Mouse (Mus musculus): ENCODE results near the gene Ermard. TPM values are rescaled to one million over a fixed set of nuclear protein-coding genes. Genes with fewer than 3 reads are reported as not detected.

Gene Ermard
- polyA plus RNA-seq, 1 experiment = 67.9 TPM

DNA sequence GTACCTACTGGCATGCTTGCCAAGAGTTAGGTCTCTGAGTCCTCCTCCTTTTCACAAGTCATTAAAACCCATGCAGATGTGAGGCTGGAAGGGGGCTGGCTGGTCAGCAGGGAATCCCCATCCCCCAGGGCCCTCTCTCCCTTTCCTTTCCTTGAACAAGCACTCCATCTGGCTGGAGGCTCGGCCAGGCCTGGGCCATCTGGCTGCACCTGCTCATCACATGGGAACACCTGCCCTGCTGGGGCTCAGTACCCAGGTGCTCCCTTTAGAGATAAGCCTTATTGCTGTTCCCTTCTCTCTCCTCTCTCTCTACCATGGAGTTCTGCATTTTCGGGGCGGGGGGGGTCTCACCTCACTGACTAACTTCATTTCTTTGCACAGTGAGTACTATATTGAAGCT is 52.5 kb downstream of the Ermard start:
- Histone ChIP-seq H3K27ac (ENCODE audit: insufficient read depth, low read length) (no peak overlapping the region), H3K4me1 (ENCODE audit: control insufficient read depth, insufficient read depth, low read length) (no peaks in the 10 kb centered on the region), H3K4me3 (ENCODE audit: insufficient read depth, low read length) (no peak overlapping the region)
- TF ChIP-seq POLR2A (IDR thresholded peaks at IDR 0.05; ENCODE audit: low read depth, low read length) = no peak
- TF ChIP-seq CTCF (IDR thresholded peaks at IDR 0.05; ENCODE audit: borderline replicate concordance, insufficient read depth, low read length) = no peak

DNA sequence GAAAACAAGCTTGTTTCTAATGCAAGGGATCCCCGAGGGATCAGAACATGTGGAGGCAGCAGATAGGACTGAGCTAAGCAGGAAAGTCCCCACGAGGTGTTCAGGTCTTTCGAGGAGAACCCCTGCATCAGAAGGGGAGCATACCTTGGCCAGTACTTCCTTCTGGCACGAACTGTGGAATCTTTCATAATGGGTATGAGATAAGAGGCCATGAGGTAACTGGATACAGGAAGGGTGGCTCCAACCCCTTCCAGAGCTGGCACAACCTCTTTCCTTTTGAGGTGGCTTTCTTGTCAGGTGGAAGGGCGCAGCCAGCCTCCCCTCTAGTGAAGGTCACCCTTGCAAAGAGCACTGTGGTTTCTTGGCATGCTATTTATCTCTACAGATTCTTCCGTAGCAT is 55.8 kb downstream of the Ermard start:
- H3K4me3 ChIP-seq (ENCODE audit: insufficient read depth, low read length) = no peak overlapping the region
- H3K4me1 ChIP-seq (ENCODE audit: control insufficient read depth, insufficient read depth, low read length) = no peaks in the 10 kb centered on the region
- H3K27ac ChIP-seq (ENCODE audit: insufficient read depth, low read length) = no peak overlapping the region
- no peak for TF ChIP-seq POLR2A (IDR thresholded peaks at IDR 0.05; ENCODE audit: low read depth, low read length)
- no peak for TF ChIP-seq CTCF (IDR thresholded peaks at IDR 0.05; ENCODE audit: borderline replicate concordance, insufficient read depth, low read length)

DNA sequence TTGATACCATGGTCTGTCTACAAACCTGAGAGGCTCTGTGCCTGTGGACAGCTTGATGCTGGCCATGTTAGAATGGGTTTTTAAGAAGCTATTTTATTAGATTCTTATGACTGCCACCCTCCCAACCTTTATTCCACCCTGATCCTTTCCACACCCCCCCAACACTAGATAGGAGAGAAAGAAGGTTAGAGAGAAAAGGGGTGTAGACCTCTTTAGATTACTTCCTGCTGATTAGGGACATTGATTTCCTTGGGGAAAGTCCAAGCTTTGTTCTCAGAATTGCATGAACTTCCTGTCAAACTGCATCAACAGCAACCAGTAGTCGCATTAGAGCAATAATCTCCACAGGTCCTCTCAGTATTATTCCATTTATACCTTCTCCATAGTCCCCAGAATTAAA is 57.7 kb downstream of the Ermard start:
- TF ChIP-seq CTCF (IDR thresholded peaks at IDR 0.05; ENCODE audit: borderline replicate concordance, insufficient read depth, low read length) = no peak
- no peak overlapping the region for H3K27ac ChIP-seq (ENCODE audit: insufficient read depth, low read length)
- H3K4me1 ChIP-seq (ENCODE audit: control insufficient read depth, insufficient read depth, low read length) = no peaks in the 10 kb centered on the region
- H3K4me3 ChIP-seq (ENCODE audit: insufficient read depth, low read length) = no peak overlapping the region

DNA sequence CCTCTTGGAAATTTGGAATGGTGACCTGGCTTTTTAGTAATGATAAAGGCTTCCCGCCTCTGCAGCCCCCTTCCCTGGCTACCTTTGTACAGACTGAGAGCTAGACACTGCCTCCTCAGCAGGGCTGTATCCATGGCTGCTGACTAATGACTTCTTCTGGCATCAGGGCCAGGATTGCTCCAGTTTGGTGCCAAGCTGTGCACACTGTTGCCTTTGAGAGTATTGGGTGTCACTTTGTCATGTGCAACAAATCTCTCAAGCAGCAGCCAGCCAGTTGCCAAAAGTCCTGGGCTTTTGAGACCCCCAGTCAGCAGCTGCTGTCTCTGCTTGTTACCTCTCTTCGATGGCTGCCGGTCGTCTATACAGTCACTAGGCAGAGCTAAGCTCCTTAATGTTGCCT is 60.3 kb downstream of the Ermard start:
- Histone ChIP-seq H3K27ac (ENCODE audit: insufficient read depth, low read length) (no peak overlapping the region), H3K4me3 (ENCODE audit: insufficient read depth, low read length) (no peak overlapping the region), H3K4me1 (ENCODE audit: control insufficient read depth, insufficient read depth, low read length) (no peaks in the 10 kb centered on the region)
- no peak for TF ChIP-seq POLR2A (IDR thresholded peaks at IDR 0.05; ENCODE audit: low read depth, low read length)
- TF ChIP-seq CTCF (IDR thresholded peaks at IDR 0.05; ENCODE audit: borderline replicate concordance, insufficient read depth, low read length) = no peak

DNA sequence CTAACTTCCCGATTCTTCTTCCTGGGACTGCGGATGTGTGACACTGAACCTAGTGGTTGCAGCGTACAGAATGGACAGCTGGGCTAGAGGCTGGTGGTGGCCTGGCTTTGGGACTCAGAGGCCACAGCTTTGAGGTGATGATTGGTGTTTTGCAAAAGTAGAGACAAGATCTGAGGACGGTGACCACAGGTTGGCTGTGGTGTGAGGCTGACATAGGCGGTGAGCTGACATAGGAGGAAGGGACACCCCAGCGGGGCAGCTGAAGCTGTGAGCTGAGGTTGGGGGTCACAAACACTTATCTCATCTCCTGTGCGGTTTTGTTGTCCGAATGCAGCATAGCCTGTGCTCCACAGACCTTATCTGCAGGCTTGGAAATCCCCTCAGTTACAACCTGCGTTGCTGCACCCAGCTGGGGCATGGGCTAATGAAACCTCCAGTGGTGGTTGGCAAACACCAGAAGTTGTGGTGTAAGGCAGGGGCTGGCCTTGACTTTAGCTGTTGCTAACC is 66.2 kb downstream of the Ermard start:
- Histone ChIP-seq H3K27ac (ENCODE audit: insufficient read depth, low read length) (no peak overlapping the region), H3K4me1 (ENCODE audit: control insufficient read depth, insufficient read depth, low read length) (peaks cover 8% of the 10 kb centered on the region), H3K4me3 (ENCODE audit: insufficient read depth, low read length) (no peak overlapping the region)
- TF ChIP-seq CTCF (IDR thresholded peaks at IDR 0.05; ENCODE audit: borderline replicate concordance, insufficient read depth, low read length) (no peak), POLR2A (IDR thresholded peaks at IDR 0.05; ENCODE audit: low read depth, low read length) (no peak)

DNA sequence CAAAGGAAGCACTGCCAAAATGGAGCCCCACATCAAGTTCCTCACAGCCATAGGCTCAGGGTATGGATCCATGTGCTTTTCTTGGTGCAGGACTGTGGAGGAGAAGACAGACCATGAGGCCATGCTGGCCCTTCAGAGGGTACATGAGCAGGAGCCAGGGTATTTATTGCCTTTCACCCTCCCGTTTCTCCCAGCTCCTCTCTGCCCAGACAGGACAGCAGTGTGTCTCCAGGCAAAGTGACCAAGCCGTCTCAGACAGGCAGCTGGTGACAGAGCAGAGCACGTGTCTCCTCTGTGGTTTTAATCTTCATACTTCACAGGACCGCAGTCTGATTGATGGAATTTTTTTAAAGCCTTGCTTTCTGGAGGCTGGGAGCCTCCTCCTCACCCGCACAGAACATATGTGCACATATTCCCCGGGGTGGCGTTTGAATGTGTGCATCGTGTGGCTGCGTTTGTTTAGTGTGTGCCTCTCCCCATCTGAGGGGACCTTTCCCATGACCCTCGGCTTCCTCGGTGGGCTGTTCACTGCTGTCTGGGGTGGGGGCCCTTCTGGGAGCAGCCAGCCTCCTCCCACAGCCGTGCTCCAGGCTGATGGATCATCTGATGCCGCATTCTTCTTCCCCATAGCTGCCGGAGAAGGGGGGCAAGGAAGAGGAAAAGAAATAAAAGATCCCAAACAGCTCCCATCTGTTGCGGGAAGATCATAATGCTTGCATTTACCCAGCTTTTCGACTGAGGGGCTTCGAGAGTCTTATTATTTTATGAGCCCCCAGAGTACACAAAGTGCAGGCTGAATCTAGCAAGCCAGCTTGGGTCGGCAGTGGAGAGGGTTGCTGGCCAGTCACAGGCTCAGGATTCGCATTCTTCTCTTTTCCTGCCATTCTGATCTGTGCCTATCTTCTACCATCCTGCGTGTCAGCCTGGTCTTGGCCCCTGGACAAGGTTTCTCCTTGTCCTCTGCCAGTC is 67.7 kb downstream of the Ermard start:
- no peak overlapping the region for H3K4me3 ChIP-seq (ENCODE audit: insufficient read depth, low read length)
- H3K4me1 ChIP-seq (ENCODE audit: control insufficient read depth, insufficient read depth, low read length) = peaks cover 8% of the 10 kb centered on the region
- no peak for TF ChIP-seq CTCF (IDR thresholded peaks at IDR 0.05; ENCODE audit: borderline replicate concordance, insufficient read depth, low read length)
- TF ChIP-seq POLR2A (IDR thresholded peaks at IDR 0.05; ENCODE audit: low read depth, low read length) = no peak
- H3K27ac ChIP-seq (ENCODE audit: insufficient read depth, low read length) = no peak overlapping the region

DNA sequence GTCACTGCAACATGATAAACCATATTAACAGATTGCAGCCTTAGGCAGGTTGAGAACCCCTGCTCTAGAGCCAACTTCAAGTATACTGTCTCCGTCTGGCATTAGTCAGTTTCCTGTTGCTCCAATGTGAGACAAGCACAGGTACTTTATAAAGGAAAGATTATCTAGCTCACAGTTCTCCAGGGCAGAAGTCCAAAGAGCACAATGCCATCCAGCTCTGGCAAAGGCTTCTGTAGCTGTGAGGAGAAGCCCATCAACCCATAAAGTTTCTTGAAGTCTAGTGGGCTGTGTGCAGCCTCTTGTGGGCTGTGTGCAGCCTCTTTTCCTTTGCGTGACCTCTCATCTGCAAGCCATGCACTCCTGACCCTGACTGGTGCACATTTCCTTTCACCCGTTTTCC is 74.5 kb downstream of the Ermard start:
- Histone ChIP-seq H3K4me3 (ENCODE audit: insufficient read depth, low read length) (no peak overlapping the region), H3K4me1 (ENCODE audit: control insufficient read depth, insufficient read depth, low read length) (no peaks in the 10 kb centered on the region), H3K27ac (ENCODE audit: insufficient read depth, low read length) (no peak overlapping the region)
- TF ChIP-seq POLR2A (IDR thresholded peaks at IDR 0.05; ENCODE audit: low read depth, low read length) (no peak), CTCF (IDR thresholded peaks at IDR 0.05; ENCODE audit: borderline replicate concordance, insufficient read depth, low read length) (no peak)

DNA sequence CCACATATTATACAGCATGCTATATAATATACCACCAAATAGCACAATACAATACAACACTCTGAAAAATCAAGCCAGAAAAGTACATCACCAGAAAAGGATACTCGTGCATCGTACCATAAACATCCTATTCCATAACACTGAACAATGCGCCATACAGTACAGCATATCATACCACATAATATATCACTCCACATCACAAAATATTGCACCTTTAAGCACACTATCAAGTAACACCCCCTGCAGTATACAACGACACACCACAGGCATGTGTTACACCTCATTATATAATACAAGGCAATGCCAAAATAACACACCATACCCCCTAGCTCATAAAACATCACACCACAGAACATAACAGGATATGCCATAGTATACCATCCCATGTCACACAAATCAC is 79.1 kb downstream of the Ermard start:
- Histone ChIP-seq H3K4me1 (ENCODE audit: control insufficient read depth, insufficient read depth, low read length) (no peaks in the 10 kb centered on the region), H3K4me3 (ENCODE audit: insufficient read depth, low read length) (no peak overlapping the region), H3K27ac (ENCODE audit: insufficient read depth, low read length) (no peak overlapping the region)
- TF ChIP-seq POLR2A (IDR thresholded peaks at IDR 0.05; ENCODE audit: low read depth, low read length) (no peak), CTCF (IDR thresholded peaks at IDR 0.05; ENCODE audit: borderline replicate concordance, insufficient read depth, low read length) (no peak)

DNA sequence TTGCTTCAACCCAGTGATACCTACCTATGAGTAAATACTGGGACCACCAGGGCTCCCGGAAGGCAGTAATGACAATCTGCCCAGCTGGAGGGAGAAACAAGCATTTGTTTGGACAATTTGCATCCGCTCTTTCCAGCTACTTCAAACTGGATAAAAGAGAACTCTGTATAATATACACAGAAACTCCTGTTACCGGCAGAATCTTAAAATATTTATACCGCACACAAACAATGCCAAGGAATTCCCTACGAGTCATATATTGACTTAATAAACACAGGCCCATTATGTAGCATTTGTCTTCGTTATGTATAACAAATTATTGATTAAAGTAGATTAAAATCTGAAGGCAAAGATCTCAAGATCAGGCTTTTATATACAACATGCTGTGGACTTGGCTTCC is 79.6 kb downstream of the Ermard start:
- Histone ChIP-seq H3K27ac (ENCODE audit: insufficient read depth, low read length) (no peak overlapping the region), H3K4me3 (ENCODE audit: insufficient read depth, low read length) (no peak overlapping the region), H3K4me1 (ENCODE audit: control insufficient read depth, insufficient read depth, low read length) (no peaks in the 10 kb centered on the region)
- TF ChIP-seq CTCF (IDR thresholded peaks at IDR 0.05; ENCODE audit: borderline replicate concordance, insufficient read depth, low read length) (no peak), POLR2A (IDR thresholded peaks at IDR 0.05; ENCODE audit: low read depth, low read length) (no peak)

DNA sequence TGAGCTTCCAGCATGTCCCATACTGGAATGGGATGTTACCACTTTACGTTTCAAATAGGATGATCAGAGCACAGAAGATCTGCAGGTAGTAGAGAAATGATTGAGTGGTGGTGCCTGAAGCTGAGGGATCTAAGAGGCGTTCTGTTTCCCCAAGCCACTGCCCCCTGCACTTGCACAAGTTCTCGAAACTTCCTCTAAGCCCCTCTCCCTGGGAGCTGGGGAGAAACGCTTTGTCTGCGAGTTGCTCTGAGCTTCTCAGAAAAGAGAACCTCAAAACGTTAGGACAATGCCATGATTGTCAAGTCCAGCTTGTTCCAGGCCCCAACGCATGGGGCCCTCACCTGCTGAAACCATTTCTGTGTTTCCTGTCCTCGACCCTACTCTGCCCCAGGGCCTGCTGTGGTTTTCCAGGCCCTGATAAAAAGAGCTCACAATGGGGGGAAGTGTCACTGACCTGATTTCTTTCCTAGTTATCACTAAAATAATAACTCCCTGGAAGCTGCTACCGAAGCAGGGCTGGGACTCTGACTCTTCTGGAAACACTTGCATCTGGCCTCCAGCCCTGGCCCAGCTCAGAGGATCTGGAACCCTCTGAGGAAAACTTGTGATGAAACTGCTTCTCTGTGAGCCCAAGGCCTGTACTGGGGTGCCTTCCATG is 88.8 kb downstream of the Ermard start:
- H3K4me1 ChIP-seq (ENCODE audit: control insufficient read depth, insufficient read depth, low read length) = no peaks in the 10 kb centered on the region
- no peak overlapping the region for H3K4me3 ChIP-seq (ENCODE audit: insufficient read depth, low read length)
- TF ChIP-seq CTCF (IDR thresholded peaks at IDR 0.05; ENCODE audit: borderline replicate concordance, insufficient read depth, low read length) = no peak
- no peak for TF ChIP-seq POLR2A (IDR thresholded peaks at IDR 0.05; ENCODE audit: low read depth, low read length)
- H3K27ac ChIP-seq (ENCODE audit: insufficient read depth, low read length) = no peak overlapping the region
